Mouse (Mus musculus) embryo, embryonic 10.5 days (tissue): ENCODE measurements at regions not wholly inside any gene's neighbourhood (a gene's known extent, or its start where the extent isn't known, plus 50 kb on each side); places are given as distances from the start of the nearest gene placed in this dataset.

Experiments used
- DNase-seq: peaks from one replicate; pipeline ENCODE4 v3.0.0-alpha.2; 2015; ENCODE audit warnings: low spot score

GRCm38 (mm10) chr3:156256719-156257118, 304.9 kb upstream of the Negr1 start:
- DNase-seq, result no peak

DNA sequence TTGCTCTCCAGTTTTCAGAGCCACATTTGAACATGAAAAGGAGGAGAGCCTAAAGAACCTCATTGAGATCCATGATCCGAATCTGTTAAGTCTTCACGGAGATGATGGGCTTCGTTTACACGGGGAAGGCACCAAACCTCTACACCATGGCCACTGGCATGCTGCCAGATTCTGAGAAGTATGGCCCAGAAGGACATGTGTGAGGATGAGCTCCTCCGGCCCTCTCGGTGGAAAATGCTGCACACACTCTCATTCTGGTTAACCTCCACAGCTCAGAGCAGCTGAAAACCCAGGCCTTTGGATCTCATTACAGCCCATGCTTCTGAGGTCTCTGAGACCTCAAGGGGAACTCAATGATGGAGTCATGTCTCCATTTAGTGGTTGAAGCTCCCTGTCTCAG, 296.9 kb upstream of the Negr1 start:
- DNase-seq, result no peak

DNA sequence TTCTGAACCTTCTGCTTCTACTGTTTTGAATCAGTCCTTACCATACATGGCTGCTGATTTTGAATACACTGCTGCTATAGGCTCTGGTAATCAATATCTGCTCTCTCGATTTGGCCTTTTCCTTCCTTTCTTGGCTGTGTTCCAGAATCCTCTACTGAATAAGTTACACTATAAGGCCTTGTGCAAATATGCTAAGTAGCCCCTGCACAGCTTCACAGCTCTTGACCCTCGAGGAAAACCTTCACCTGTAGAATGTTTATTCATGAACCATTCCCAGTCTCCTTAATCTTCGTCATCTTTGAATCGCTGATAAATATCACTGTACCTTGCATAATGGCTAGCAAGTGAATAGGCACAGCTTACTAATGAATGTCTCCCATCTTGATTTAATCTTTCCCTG, 293.9 kb upstream of the Negr1 start:
- DNase-seq, result no peak

DNA sequence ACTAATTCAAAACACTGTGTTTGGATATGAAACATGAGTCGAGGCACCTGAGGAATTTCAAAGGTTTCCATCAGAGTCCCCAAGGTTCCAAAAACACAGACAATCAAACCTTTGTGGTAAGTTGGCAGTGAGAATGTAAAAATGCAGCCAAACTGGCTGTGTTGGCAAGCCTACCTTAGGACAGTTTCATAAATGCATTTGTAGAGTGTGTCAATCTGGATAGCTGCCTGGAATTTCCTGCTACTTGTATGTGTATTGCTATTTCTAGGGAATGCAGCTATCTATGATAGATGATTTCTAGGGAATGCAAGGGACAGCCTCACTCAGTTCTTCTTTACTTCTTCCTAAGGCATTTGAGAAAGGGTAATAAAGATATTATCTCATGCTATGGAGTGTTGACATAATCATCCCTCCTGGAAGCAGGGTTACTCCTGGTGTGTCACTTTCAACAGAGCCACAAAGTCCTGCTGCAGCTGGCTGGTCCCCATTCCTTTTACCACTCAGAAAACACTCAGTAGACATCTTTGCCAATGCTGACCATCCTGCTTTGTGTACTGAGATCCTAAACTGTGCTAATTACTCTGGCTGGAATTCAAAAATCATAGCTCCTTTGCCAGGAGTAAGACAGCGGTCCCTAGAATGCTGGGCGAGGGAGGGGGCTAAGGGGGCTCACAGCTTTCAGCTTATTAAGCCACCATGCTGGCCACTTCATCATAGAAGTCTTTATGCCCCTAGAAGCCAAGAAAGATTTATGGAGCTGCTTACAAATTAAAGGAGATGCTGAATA, 261.4 kb upstream of the Negr1 start:
- DNase-seq, result no peak

DNA sequence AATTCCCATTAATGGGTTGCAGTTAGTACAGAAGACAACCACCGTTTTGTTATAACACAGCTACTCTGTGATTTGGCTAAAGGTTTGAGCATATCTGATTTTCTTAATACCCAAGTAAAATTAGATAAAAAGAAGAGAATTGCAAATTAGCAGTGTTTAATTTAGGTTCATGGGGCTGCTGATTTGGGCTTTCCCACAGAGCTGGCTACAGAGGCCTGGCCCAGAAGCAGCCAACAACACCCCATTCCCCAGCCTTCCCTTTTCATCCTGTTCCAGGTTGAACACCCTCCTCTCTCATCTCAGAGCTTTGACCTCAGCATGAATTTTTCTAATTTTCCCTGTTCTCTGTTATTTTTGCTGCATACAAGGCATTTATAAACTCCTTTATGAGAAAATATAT, 260.3 kb upstream of the Negr1 start:
- no peak for DNase-seq

DNA sequence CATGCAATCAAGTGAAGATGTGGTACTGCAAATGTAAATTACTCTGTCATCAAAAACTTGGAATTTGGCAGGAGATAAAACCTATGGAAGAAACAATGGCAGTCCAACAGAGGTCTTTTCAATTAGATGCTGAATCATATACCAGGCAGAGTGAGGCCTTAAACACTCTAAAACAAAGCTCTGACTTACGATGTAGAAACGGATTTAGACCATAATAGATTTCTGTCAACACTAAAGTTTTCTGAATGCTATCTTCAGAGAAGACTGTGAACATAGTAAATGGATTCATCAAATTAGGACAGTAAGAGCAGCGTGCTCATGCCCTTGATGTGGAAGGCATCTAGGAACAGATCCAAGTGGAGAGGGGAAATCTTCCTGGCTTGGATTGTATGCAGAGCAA, 259.8 kb upstream of the Negr1 start:
- DNase-seq, result no peak

GRCm38 (mm10) chr3:156304174-156304573, 257.4 kb upstream of the Negr1 start:
- peak; percentile 14 for DNase-seq

- no peak for DNase-seq
These were observed 256.5 kb upstream of the Negr1 start for GRCm38 (mm10) chr3:156305064-156305463.

DNA sequence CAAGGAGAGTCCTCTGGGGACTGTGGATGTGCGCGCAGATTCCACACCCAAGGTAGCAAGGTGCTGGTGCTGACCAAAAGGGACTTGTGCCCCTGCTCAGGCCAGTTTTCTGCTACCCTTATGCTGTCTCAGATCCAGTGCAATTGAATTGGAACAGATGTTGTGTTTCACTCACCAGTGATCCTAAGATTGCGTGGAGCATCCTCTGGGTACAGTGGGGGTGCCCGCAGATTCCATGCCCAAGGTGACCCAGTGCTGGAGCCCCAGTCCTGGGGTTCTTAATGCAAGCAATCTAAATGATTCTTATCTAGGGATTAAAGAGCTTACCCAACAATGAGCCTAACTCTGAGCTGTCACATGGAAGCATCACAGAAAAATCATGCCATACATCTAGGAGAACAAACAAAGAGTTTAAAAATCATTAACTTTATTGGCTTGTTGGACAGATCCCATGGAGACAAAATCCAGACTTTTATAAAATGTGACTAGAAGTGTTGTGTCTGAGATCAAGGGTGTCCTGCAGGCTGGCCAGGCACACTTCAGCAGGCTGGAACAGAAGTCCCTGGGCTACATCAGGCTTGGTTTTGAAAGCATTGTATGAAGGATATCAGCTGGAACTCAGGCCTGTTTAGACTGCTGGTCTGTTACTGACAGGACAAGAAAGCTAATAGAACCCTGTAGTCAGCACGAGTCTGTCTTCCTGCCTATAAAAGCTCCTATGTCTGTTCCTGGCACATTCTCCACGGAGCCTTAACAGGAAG, 226.4 kb upstream of the Negr1 start:
- no peak for DNase-seq

- no peak for DNase-seq
These were observed 220.1 kb upstream of the Negr1 start for GRCm38 (mm10) chr3:156341484-156341883.

DNA sequence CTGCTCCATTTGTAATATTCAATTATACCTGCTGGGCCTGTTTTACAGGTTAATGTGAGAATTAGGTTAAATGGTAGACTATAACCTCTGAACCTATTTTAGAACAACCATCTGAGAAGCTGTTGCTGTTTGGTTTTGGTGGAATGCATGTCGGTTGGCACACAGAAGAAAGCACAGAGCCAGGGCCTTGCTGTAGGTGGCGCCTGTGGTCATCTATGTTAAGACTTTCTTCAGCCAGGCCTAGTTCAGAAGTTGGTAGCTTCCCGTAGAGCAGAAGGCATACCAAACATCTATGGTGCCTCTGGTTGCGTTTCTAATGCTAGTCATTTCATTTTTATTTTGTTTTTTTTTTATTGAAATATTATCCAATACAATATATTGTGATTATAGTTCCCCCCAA, 209.9 kb upstream of the Negr1 start:
- no peak for DNase-seq

DNA sequence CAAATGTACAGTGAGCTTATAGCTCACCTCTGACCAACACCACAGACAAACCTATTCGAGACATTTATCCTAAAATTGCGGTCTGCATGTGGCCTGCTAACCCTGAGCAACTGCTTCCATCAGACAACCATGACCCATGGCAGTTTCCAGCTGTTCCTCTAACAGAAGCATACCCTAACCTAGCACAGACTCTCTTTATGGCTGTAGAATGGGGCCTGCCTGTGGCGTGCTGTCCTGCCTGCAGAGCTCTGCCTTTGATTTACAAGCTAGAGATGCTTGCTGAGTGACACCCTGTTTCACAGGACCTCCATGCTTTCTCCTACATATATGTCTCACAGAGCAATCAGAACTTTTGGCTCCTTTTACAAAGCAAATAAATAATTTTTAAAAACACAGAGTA, 208.2 kb upstream of the Negr1 start:
- DNase-seq, result peak; percentile 27

GRCm38 (mm10) chr3:156353841-156354473, 207.6 kb upstream of the Negr1 start:
- peak; percentile 23 for DNase-seq

DNA sequence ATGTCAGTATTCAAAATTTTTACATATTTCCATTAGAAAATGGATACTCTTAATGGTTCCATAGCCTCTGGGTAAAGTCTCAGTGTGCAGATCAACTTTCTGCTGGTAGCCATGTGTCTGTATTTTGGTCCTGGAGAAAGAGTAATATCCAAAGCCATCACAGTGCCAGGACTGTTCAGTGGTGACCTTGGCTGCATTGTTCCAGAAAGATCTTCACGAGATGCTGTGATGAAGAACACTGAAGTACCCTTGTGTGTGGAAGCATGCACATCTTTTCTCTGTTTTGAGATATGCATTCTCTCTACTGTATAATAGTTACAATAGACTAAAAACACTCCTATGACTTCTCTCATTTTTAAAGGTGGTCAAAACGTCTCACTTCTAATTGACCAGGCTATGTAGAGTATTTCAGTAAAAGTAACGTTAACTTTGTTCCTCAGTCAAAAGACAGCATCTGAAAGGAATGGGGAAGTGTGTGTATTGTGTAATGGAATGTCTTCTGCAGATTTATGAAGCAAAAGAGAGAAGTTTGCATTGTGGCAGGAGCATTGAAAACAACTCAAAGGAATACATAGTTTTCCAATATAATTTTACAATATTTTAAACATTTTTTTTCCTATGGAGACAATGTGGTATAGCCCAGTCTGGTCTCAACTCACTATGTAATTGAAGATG, 192.8 kb upstream of the Negr1 start:
- no peak for DNase-seq

DNA sequence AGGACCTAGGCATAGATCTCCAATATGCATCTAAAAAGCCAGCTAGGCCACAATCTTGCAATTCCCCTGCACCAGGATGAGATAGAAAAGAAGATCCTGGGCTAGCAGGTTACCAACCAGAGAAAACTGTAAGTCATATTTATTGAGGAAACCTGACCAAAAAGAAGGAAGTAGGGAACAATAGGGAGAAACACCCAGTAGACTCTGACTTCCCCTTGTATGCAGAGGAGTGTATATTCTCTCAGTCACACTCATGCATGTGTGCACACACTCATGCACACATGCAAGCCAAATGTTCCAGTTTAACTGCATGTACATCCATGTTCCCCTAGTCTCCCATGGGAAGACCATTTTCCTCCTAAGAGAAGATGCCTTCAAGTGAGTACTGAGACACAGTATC, 184.9 kb upstream of the Negr1 start:
- no peak for DNase-seq

DNA sequence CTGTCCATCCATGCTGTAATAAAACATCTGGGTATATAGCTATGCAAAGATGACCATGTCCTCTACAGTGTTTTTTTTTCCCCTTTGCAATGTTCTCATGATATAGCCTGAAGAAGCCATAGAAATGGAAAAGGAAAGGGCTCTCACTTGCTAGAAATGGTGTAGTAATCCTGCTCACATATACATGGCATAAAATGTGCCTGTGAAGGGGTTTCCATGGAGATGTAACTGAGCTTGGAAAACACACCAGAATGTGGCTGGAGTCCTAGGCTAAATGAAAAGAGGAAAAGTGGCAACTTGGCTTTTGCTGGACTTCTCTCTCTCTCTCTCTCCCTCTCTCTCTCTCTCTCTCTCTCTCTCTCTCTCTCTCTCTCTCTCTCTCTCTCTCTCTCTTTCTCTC, 178.7 kb upstream of the Negr1 start:
- DNase-seq, result no peak

DNA sequence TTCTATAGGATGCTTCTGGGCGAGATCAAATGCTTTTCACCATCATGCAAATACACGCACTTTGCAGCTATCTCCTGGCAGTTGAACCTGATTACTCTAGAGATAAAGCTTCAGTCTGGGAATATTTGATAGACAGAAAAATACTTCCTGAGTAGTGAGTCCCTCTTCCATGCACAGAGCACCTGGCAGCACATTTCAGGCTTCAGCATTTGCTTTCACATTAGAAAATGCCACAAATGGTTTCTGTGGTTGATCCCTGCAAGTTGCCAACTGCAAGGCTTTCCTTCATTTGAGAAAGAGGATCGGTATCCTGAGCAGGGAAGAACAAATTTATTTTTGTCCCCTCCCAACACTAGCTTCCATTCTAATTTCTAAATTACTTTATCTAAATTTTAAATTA, 155.5 kb upstream of the Negr1 start:
- no peak for DNase-seq

- DNase-seq, result no peak
These were observed 154.5 kb upstream of the Negr1 start for GRCm38 (mm10) chr3:156407112-156407511.

DNA sequence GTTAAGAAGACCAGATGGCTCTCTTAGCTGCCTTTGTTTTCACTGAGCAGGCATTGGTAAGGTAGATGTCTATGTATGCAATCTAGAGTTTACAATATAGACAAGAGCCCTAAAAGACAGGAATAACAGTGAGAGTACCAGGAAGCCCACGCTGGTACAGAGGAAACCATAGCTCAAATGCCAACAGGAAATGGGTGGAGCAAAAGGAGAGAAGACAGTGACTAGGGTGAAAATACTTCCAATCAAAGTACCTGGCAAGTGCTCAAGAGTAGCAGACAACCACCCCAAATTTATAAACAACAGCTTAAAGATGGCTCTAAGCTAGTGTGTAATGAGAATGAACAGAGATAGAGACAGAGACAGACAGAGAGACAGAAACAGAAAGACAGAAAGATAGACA, 151.5 kb upstream of the Negr1 start:
- no peak for DNase-seq

DNA sequence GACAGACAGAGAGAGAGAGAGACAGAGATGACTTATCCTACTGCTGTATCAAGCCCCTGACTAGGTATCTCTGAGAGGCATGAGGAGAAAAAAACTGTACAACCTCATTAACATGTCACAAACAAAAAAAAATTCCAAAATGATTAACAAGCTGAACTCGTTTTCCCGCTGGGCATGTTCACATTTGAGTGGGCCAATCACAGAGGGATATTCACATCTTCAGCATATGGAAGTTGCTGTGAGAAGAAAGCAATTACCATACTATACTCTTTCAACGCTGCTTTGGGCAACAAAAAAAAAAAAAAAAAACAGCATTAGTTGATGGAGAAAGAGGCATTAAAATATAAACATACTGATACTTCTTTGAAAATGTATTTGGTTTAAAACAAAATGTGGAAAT, 148.8 kb upstream of the Negr1 start:
- DNase-seq, result no peak

DNA sequence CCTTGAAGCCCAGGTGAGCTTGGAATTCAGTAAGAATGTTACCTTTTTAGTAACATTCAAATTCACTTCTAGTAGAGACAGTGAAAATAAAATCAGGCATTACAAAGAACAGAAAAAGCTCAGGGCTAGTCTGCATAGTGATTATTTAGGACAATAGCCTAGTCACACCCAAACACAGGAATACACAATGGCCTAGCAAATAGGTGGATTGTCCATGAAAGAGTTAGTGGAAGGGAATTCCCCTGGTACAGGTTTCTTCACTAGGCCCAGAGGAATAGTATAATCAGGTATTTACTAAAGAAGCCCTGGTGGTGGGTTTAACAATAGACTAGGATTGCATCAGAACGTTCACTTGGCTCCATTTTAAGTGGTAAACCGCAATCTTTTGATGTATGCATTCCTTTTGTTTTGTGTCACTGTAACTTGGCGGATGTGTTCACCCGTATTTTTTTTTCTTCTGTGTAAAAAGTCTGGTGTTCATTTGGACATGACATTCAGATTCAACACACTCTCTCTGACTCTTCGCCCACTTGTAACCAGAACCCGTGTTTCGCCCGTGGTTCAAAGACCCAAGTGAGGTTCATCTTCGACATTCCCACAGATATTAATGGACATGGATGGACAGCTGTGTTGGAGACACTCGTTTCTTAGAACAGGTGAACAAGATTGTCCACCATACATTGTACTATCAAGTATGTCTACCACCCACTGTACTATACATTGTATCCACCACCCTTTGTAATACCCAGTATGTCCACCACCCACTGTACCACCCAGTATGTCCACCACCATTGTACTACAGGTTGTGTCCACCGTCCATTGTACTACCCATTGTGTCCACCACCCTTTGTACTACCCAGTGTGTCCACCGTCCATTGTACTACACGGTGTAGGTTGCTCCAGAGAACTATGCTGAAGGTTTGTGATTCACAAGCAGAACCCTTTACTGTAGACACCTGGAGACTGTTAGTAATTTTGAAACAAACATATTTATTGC, 146.9 kb upstream of the Negr1 start:
- no peak for DNase-seq
